Mouse (Mus musculus): ENCODE measurements around the gene Egfem1.

DNA sequence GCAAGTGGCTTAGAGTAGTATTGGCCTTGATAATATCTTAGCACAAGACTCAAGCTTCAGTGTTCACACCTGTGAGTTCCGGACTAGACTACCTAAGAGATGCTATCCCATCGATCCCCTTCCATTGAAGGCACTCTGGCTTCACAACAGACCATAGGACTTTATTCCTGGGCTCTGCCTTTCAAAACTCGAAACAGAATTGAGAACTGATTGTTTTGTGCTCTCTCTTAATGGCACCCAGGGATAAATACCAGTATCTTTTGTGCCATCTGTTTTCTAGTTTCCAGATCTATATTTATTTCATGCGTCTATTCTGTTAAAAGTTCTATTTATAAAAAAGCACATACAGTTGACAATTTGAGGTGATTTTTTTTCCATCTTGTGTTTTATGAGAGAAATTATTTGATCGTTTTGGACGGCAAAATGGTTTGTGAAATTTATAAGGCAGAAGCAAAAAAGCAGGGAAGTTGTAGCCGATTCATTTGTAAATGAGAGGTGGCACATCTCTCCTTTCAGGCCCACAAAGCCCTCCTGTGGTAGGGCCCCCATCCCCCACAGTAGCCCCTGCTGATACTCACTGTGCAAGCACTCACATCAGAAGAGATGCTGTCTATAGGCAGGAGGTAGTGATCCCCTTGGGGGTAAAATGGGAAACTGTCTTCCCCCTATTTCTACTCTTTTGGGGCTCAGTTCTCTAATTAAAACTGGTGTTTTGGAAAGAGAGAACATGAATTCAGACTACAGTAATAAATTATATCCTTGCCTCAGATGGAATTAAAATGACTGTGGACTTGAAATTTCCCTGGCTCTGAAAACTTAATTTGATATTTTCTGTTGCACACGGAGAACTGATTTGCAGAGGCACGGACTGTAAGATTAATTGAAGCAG is 53.6 kb downstream of the Egfem1 start:
- TF ChIP-seq CTCF (IDR thresholded peaks at IDR 0.05; ENCODE audit: control insufficient read depth, insufficient read depth, low read length) (no peak), POLR2A (IDR thresholded peaks at IDR 0.05; ENCODE audit: borderline replicate concordance, control insufficient read depth, low read depth, low read length) (no peak)
